Mouse (Mus musculus) common myeloid progenitor, adult 5-6 weeks (primary cell): ENCODE results near the gene Lefty2. TPM values are rescaled to one million over a fixed set of nuclear protein-coding genes. Genes with fewer than 3 reads are reported as not detected.

Source experiments
- total RNA-seq: library from RNA; stranded (forward); fragments of 200-1000, 187-1606 nt; gene quantifications from 2 replicates; pipeline ENCODE4 v1.2.3, GENCODE M21; 2017

The Lefty2 gene
- total RNA-seq, 1 experiment from 2014 or later, result not detected

Other genes with a start within 250 kb of the Lefty2 start
- not detected in 2 replicates for gene Mixl1, start 196.1 kb upstream of the Lefty2 start, total RNA-seq
- gene Acbd3, start 167.1 kb upstream of the Lefty2 start, total RNA-seq, result 38.8 and 39.6 TPM in 2 replicates
- gene H3f3a, start 79.2 kb upstream of the Lefty2 start, total RNA-seq, result 1,892 and 2,280 TPM in 2 replicates
- 42.4 and 47.0 TPM in 2 replicates for gene Sde2, start 42.0 kb upstream of the Lefty2 start, total RNA-seq
- 20.5 and 30.5 TPM in 2 replicates for gene Pycr2, start 11.2 kb downstream of the Lefty2 start, total RNA-seq
- gene Lefty1, start 41.9 kb downstream of the Lefty2 start, total RNA-seq, result 0.82 and 3.3 TPM in 2 replicates
- gene Tmem63a, start 49.2 kb downstream of the Lefty2 start, total RNA-seq, result 9.7 and 11.6 TPM in 2 replicates
- gene Ephx1, start 127.8 kb downstream of the Lefty2 start, total RNA-seq, result 1.1 TPM in 1 of 2 replicates, not detected in the other
- gene 9130409I23Rik, start 158.1 kb downstream of the Lefty2 start, total RNA-seq, result not detected in 2 replicates